Mouse (Mus musculus): Measurements from ENCODE around the gene Slc9a8. TPM values are rescaled to one million over a fixed set of nuclear protein-coding genes. Genes with fewer than 3 reads are reported as not detected.
A peak's percentile ranks its signal among the peaks of the same experiment; 100 is the strongest.

Gene Slc9a8
- 22.9 and 25.9 TPM in 2 replicates for polyA plus RNA-seq (2014; fragmentation: Nextera tagmentation; extraction: Ambion mirVana)

DNA sequence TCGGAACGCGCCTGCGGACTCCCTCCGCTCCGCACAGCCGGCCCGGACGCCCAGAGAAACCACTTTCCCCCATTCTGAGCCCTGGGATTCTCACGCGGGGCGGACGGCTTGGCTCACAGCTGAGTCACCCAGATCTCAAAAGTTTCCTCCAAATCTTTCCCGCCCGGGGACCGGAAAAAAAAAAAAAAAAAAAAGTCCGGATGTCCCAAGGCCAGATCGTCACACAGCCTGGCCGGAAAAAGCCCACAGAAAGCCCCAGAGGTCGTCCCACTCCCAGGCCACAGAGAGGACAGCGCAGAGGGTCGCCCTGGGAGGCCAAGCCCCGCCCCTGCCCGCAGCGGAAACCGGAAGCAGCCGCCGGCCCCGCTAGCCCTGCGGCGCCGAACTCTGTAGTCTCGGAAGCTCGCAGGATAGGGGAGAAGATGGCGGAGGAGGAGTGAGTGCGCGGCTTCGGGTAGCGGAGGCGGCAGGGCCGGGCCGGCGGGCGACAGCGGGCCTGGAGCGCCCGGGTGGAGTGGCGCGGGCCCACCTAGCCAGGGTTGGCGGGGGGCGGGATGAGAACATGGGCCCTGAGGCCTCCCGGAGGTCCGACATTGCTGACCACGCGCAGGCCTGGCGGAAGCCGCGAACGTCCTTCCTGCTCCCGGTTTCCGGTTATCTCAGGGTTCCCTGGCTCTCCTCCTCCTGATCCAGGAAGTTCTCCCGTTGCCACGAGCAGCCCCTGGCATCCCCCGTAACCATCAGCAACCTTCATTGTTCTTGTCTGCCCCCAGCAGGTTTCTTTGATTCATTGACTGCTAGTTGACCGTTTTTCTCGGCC is at the start of gene Slc9a8:
Gene Slc9a8 (plus strand): TSS at position 383 of the 820 bp plus-strand sequence.
- peak; percentile 96 for ATAC-seq (ENCODE audit: low read depth)

DNA sequence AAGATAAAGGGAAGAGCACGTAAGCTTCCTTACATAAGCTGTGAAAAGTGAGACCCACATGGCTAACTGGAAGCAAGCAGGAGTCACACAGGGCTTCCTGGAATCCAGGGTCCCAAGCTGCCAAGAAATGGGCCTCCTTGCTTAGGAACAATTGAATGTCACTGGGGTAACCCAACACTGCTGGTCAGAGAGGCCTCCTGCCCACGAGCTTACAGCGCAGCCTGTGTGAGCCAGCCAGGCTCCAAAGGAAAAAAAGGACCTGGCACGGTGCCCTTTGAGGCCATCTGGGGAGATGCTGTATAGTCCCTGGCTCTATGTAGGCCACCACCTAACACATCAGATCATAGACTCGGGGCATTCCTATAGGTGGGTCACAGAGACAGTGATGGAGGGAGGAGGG is 48.2 kb upstream of the Slc9a8 start:
- Histone ChIP-seq H3K9me3 (ENCODE audit: control insufficient read depth, low read length) (no peaks in the 10 kb centered on the region), H3K4me2 (ENCODE audit: low read depth, low read length) (no peak overlapping the region), H3K27me3 (ENCODE audit: control insufficient read depth, insufficient read depth, low read length) (no peaks in the 10 kb centered on the region), H3K27ac (ENCODE audit: low read depth, low read length) (no peak overlapping the region), H3K36me3 (ENCODE audit: control insufficient read depth, insufficient read depth, low read length) (no peaks in the 10 kb centered on the region), H3K9ac (replicated peaks; ENCODE audit: low read depth, low read length) (no peak overlapping the region), H3K4me3 (ENCODE audit: low read depth, low read length) (no peak overlapping the region), H3K4me1 (ENCODE audit: control insufficient read depth, insufficient read depth, low read length) (no peaks in the 10 kb centered on the region)
- ATAC-seq (ENCODE audit: low read depth) = no peak
- 65% methylated on average over 5 of the region's 5 CpGs for WGBS

More for the DNA sequence above, at the start of gene Slc9a8:
- Histone ChIP-seq H3K4me2 (ENCODE audit: low read depth, low read length) (peak within 1 kb of the TSS; percentile 71), H3K4me3 (ENCODE audit: low read depth, low read length) (peak within 1 kb of the TSS; percentile 91), H3K9ac (replicated peaks; ENCODE audit: low read depth, low read length) (peak within 1 kb of the TSS; percentile 90), H3K9me3 (ENCODE audit: control insufficient read depth, low read length) (no peaks in the 10 kb centered on the region), H3K27me3 (ENCODE audit: control insufficient read depth, insufficient read depth, low read length) (no peaks in the 10 kb centered on the region), H3K27ac (ENCODE audit: low read depth, low read length) (peak within 1 kb of the TSS; percentile 99), H3K4me1 (ENCODE audit: control insufficient read depth, insufficient read depth, low read length) (peaks cover 17% of the 10 kb centered on the region), H3K36me3 (ENCODE audit: control insufficient read depth, insufficient read depth, low read length) (peaks cover 18% of the 10 kb centered on the region)
- under 1% methylated on average over 59 of the region's 66 CpGs for WGBS

DNA sequence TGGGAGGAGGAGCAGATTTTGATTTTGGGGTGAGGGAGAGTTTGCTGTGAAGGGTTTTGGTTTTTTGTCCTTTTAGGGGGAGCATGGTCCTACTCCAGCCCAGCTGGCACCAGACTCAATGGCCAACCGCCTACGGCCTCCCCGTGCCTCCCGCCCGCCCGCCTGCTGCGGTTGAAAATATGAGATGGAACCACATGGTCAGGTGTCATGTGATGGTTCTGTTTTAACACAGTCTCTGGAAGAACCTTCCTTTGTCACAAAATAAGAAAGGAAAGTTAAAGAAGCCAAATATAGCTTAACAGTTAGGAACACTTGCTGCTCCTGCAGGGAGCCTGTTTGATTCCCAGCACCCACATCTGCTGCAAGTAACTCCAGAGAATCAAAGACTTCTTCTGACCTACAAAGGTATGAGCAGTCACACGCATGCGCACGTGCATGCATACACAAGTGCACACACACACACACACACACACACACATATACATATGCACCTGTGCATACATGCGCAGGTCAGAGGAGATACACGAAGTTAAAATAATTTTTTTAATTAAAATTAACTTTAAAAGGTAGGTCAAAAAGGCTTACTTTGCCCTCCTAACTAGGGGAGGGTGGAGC is 47.2 kb upstream of the Slc9a8 start:
- Histone ChIP-seq H3K9ac (replicated peaks; ENCODE audit: low read depth, low read length) (no peak overlapping the region), H3K27me3 (ENCODE audit: control insufficient read depth, insufficient read depth, low read length) (no peaks in the 10 kb centered on the region), H3K9me3 (ENCODE audit: control insufficient read depth, low read length) (no peaks in the 10 kb centered on the region), H3K27ac (ENCODE audit: low read depth, low read length) (no peak overlapping the region), H3K4me1 (ENCODE audit: control insufficient read depth, insufficient read depth, low read length) (no peaks in the 10 kb centered on the region), H3K4me2 (ENCODE audit: low read depth, low read length) (no peak overlapping the region), H3K36me3 (ENCODE audit: control insufficient read depth, insufficient read depth, low read length) (no peaks in the 10 kb centered on the region), H3K4me3 (ENCODE audit: low read depth, low read length) (no peak overlapping the region)
- no peak for ATAC-seq (ENCODE audit: low read depth)
- 92% methylated on average over 12 of the region's 12 CpGs for WGBS

DNA sequence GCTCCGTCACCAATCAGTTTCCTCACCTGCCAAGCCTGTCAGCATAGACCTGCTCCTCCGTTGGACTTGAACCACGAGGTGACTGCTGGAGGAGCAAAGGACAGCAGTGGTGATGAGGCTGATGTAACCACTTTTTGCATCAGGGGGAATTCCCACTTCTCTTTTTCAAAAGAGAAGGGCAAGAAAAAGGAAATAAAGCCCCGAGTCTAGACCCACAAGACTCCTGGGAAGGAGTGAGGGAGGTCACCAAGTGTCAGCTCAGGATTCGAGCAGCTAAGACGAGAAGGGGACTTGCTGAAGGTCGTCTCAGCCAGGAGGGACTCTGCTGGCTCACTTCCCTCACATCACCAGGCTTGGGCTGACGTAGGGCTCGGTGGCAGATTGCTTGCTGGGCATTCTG is 46.4 kb upstream of the Slc9a8 start:
- Histone ChIP-seq H3K36me3 (ENCODE audit: control insufficient read depth, insufficient read depth, low read length) (no peaks in the 10 kb centered on the region), H3K27me3 (ENCODE audit: control insufficient read depth, insufficient read depth, low read length) (no peaks in the 10 kb centered on the region), H3K4me1 (ENCODE audit: control insufficient read depth, insufficient read depth, low read length) (no peaks in the 10 kb centered on the region), H3K9ac (replicated peaks; ENCODE audit: low read depth, low read length) (no peak overlapping the region), H3K4me3 (ENCODE audit: low read depth, low read length) (no peak overlapping the region), H3K9me3 (ENCODE audit: control insufficient read depth, low read length) (no peaks in the 10 kb centered on the region), H3K27ac (ENCODE audit: low read depth, low read length) (no peak overlapping the region), H3K4me2 (ENCODE audit: low read depth, low read length) (no peak overlapping the region)
- no peak for ATAC-seq (ENCODE audit: low read depth)
- WGBS = 84% methylated on average over 9 of the region's 9 CpGs

DNA sequence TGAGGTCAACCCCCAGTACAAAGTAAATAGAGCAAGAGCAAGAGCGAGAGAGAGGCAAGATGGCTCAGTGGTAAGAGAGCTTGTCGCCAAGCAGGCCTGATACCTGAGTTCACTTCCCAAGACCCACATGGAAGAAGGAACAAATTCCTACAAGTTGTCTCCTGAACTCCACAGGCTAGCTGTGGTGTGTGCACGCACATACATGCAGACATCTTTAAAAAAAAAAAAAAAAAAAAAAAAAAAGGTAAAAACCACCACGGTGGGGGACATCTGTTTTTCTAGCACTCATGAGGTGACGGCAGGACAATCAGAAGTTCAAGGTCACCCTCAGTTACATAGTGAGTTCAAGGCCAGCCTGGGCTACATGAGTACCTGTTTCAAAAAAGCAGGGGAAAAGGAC is 45.8 kb upstream of the Slc9a8 start:
- Histone ChIP-seq H3K27me3 (ENCODE audit: control insufficient read depth, insufficient read depth, low read length) (no peaks in the 10 kb centered on the region), H3K9me3 (ENCODE audit: control insufficient read depth, low read length) (no peaks in the 10 kb centered on the region), H3K4me3 (ENCODE audit: low read depth, low read length) (no peak overlapping the region), H3K4me1 (ENCODE audit: control insufficient read depth, insufficient read depth, low read length) (no peaks in the 10 kb centered on the region), H3K4me2 (ENCODE audit: low read depth, low read length) (no peak overlapping the region), H3K36me3 (ENCODE audit: control insufficient read depth, insufficient read depth, low read length) (no peaks in the 10 kb centered on the region), H3K9ac (replicated peaks; ENCODE audit: low read depth, low read length) (no peak overlapping the region), H3K27ac (ENCODE audit: low read depth, low read length) (no peak overlapping the region)
- no peak for ATAC-seq (ENCODE audit: low read depth)
- WGBS = 90% methylated on average over 5 of the region's 5 CpGs

DNA sequence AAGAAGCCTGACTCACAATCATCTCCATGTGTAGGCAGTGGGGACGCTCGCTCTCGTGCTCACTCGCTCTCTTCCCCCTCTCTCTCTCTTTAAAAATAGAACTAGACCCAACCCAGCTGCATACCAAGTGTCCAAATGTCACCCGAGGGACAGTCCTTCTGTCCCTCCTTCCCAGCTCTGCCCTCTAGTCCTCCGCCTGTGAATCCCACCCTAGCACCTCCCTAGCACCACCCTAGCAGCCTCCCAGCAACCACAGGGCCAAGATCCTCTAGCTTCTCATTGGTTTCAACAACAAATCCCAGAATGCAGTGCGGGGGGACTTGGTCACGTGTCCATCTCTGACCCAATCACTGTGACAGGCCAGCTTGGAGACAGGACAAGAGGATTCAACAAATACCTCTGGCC is 45.4 kb upstream of the Slc9a8 start:
- no peaks in the 10 kb centered on the region for H3K4me1 ChIP-seq (ENCODE audit: control insufficient read depth, insufficient read depth, low read length)
- H3K9me3 ChIP-seq (ENCODE audit: control insufficient read depth, low read length) = no peaks in the 10 kb centered on the region
- no peak overlapping the region for H3K4me3 ChIP-seq (ENCODE audit: low read depth, low read length)
- 74% methylated on average over 8 of the region's 8 CpGs for WGBS
- no peaks in the 10 kb centered on the region for H3K27me3 ChIP-seq (ENCODE audit: control insufficient read depth, insufficient read depth, low read length)
- H3K27ac ChIP-seq (ENCODE audit: low read depth, low read length) = no peak overlapping the region
- ATAC-seq (ENCODE audit: low read depth) = no peak
- no peak overlapping the region for H3K4me2 ChIP-seq (ENCODE audit: low read depth, low read length)
- H3K9ac ChIP-seq (replicated peaks; ENCODE audit: low read depth, low read length) = no peak overlapping the region
- no peaks in the 10 kb centered on the region for H3K36me3 ChIP-seq (ENCODE audit: control insufficient read depth, insufficient read depth, low read length)

DNA sequence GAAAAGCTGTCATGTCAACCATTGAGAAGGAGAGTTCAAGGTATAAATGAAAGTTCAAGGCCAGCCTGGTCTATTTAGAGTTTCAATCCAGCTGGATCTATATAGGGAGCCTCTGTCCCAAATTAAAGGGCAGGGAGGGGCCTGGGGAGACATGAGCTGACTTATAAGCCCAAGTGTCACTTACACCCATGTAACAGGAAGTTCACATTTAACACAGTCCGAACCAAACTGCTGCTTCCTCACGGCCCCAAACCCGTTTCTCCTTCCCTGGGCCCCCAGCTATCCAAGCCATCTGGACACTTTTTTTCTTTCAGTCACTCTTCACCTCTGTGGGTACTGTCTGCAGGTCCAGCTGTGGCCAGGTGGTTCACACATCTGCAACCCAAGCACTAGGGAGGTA is 43.8 kb upstream of the Slc9a8 start:
- no peak for ATAC-seq (ENCODE audit: low read depth)
- H3K4me2 ChIP-seq (ENCODE audit: low read depth, low read length) = no peak overlapping the region
- H3K27ac ChIP-seq (ENCODE audit: low read depth, low read length) = no peak overlapping the region
- H3K4me1 ChIP-seq (ENCODE audit: control insufficient read depth, insufficient read depth, low read length) = no peaks in the 10 kb centered on the region
- no peak overlapping the region for H3K9ac ChIP-seq (replicated peaks; ENCODE audit: low read depth, low read length)
- no peak overlapping the region for H3K4me3 ChIP-seq (ENCODE audit: low read depth, low read length)
- no peaks in the 10 kb centered on the region for H3K27me3 ChIP-seq (ENCODE audit: control insufficient read depth, insufficient read depth, low read length)
- 78% methylated on average over 3 of the region's 3 CpGs for WGBS
- no peaks in the 10 kb centered on the region for H3K36me3 ChIP-seq (ENCODE audit: control insufficient read depth, insufficient read depth, low read length)
- no peaks in the 10 kb centered on the region for H3K9me3 ChIP-seq (ENCODE audit: control insufficient read depth, low read length)

DNA sequence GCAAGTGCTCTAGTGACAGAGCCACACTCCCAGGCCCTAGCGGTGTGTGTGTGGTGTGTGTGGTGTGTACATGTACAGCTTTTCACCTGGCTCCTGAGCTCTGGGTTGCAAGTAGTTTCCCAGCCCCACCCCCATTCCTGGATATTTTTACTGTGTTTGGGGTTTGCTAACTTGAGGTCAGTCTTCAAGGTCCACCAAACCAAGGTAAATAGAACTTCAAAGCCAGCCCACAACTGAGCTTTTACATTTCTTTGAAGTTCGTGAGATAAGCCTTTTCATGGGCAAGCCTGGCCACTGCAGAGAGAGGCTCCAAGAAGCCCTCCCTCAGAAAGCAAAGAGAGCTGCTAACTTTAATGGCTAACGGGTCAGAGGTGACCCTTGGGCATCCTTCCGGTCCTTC is 42.5 kb upstream of the Slc9a8 start:
- 30% methylated on average over 4 of the region's 4 CpGs for WGBS
- no peak overlapping the region for H3K27ac ChIP-seq (ENCODE audit: low read depth, low read length)
- H3K4me3 ChIP-seq (ENCODE audit: low read depth, low read length) = no peak overlapping the region
- no peak overlapping the region for H3K9ac ChIP-seq (replicated peaks; ENCODE audit: low read depth, low read length)
- H3K4me1 ChIP-seq (ENCODE audit: control insufficient read depth, insufficient read depth, low read length) = no peaks in the 10 kb centered on the region
- H3K4me2 ChIP-seq (ENCODE audit: low read depth, low read length) = no peak overlapping the region
- no peaks in the 10 kb centered on the region for H3K27me3 ChIP-seq (ENCODE audit: control insufficient read depth, insufficient read depth, low read length)
- ATAC-seq (ENCODE audit: low read depth) = no peak
- H3K9me3 ChIP-seq (ENCODE audit: control insufficient read depth, low read length) = no peaks in the 10 kb centered on the region
- no peaks in the 10 kb centered on the region for H3K36me3 ChIP-seq (ENCODE audit: control insufficient read depth, insufficient read depth, low read length)

DNA sequence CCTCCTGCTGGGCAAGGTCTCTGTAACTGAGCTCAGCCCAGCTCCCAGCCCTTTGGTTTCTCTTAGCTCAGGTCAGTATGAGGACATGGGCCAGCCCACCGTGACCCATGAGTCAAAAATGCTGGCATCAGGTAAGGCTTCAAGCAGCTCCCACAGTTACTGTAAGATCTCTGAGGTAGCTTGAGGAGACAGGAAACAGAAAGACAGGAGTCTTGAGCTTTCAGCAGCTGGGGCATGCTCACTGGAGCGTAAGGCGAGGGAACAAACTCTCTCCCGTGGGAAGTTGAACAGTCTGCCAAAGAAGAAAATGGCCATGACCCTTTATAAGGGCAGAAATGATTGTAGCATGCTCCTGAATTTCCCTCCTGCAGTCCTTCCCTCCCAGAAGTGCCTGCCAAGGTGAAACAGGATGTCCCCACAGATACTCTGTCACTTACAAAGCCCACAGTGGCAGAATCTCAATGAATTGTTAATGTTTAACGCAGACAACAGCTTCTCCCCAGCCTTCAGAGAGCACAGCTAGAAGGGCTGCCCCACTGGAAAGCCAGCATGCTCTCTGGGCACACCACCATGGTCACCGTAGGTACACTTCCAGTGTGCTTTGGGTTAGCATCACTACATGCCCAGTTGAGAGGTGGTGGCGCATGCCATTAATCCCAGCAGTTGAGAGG is 40.8 kb upstream of the Slc9a8 start:
- H3K9ac ChIP-seq (replicated peaks; ENCODE audit: low read depth, low read length) = no peak overlapping the region
- no peak overlapping the region for H3K4me2 ChIP-seq (ENCODE audit: low read depth, low read length)
- no peak overlapping the region for H3K27ac ChIP-seq (ENCODE audit: low read depth, low read length)
- H3K27me3 ChIP-seq (ENCODE audit: control insufficient read depth, insufficient read depth, low read length) = no peaks in the 10 kb centered on the region
- 51% methylated on average over 7 of the region's 7 CpGs for WGBS
- H3K4me1 ChIP-seq (ENCODE audit: control insufficient read depth, insufficient read depth, low read length) = no peaks in the 10 kb centered on the region
- no peak for ATAC-seq (ENCODE audit: low read depth)
- no peak overlapping the region for H3K4me3 ChIP-seq (ENCODE audit: low read depth, low read length)
- no peaks in the 10 kb centered on the region for H3K36me3 ChIP-seq (ENCODE audit: control insufficient read depth, insufficient read depth, low read length)
- no peaks in the 10 kb centered on the region for H3K9me3 ChIP-seq (ENCODE audit: control insufficient read depth, low read length)
